In the genomic region with DNA sequence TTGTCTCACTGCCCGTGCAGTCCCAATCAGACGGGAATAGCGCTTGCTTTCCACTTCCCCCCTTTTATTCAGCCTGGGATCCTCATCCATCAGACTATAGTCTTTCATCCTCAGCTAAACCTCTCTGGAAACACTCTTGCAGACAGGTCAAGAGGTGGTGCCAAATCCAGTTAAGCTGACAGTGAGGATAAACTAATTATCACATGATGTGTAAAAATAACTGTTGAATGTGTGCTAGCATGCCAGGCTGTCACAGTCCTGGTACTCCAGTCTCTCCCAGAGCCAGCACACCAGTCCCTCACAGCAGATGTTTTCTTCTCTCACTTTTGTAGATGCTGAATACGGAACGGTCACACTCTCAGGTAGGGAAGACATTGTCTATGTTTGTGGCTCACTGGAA, we compare ENCODE assay signal across 24 mouse cellular contexts. TPM values are rescaled to one million over a fixed set of nuclear protein-coding genes. Genes with fewer than 3 reads are reported as not detected.
DNase-seq lines count a peak whose midpoint lies in the region; ATAC-seq and TF ChIP-seq lines count a peak whose summit lies in the region.
"Had no signal": no experiment of that assay in that cellular context is flagged by ENCODE, and none has a peak within 500 bp of the region (broad histone marks: within the 10 kb centered on the region; RNA-seq: fewer than 3 reads in every experiment).

No protein-coding gene starts in this region.

- H3K9ac ChIP-seq in heart, postnatal 0 days (replicated peaks; ENCODE audit: low read depth, low read length) = no peak overlapping the region
- H3K9ac ChIP-seq in hindbrain, embryonic 13.5 days = no peak overlapping the region
- H3K9ac ChIP-seq: embryonic facial prominence, embryonic 12.5 days; forebrain, embryonic 15.5 days; heart, embryonic 13.5 days; hindbrain, embryonic 15.5 days had no signal

- no peaks in the 10 kb centered on the region for H3K27me3 ChIP-seq in heart, embryonic 10.5 days (ENCODE audit: insufficient read depth, poor library complexity, severe bottlenecking)
- H3K27me3 ChIP-seq in heart, postnatal 0 days (ENCODE audit: control insufficient read depth, insufficient read depth, low read length) = no peaks in the 10 kb centered on the region
- H3K27me3 ChIP-seq in hindbrain, embryonic 13.5 days = no peaks in the 10 kb centered on the region
- H3K27me3 ChIP-seq: embryonic facial prominence, embryonic 12.5 days; forebrain, embryonic 15.5 days; heart, embryonic 13.5 days; hindbrain, embryonic 15.5 days had no signal

- no peak for TF ChIP-seq EP300 in heart, postnatal 0 days (IDR thresholded peaks at IDR 0.05; ENCODE audit: low read depth)

- peak; percentile 13 to 24 for DNase-seq in cerebellum, postnatal 14 days
- DNase-seq in cerebellum, postnatal 25 days = no peak
- peak; percentile 42 for DNase-seq in heart, adult 8-10 months (ENCODE audit: low spot score)
- no peak for DNase-seq in heart, embryonic 10.5 days (ENCODE audit: low spot score)
- DNase-seq in heart, postnatal 0 days (ENCODE audit: low spot score) = peak; percentile 22
- DNase-seq in retina, postnatal 1 day = peak; percentile 21
- no peak for DNase-seq in kidney, adult 11 months
- DNase-seq: adrenal gland, postnatal 14 days; cerebellum, adult 11-12 months; cerebellum, adult 9-10 months; gastrocnemius, postnatal 36 days; kidney, adult 8-10 months had no signal

- no peaks in the 10 kb centered on the region for H3K36me3 ChIP-seq in heart, embryonic 10.5 days
- H3K36me3 ChIP-seq in heart, postnatal 0 days (replicated peaks; ENCODE audit: control insufficient read depth, insufficient read depth, low read length) = no peaks in the 10 kb centered on the region
- no peaks in the 10 kb centered on the region for H3K36me3 ChIP-seq in hindbrain, embryonic 13.5 days
- H3K36me3 ChIP-seq: embryonic facial prominence, embryonic 12.5 days; forebrain, embryonic 15.5 days; heart, embryonic 13.5 days; hindbrain, embryonic 10.5 days; hindbrain, embryonic 15.5 days had no signal

- no peak overlapping the region for H3K4me2 ChIP-seq in heart, postnatal 0 days (ENCODE audit: low read depth, low read length)
- H3K4me2 ChIP-seq in hindbrain, embryonic 13.5 days = no peak overlapping the region
- H3K4me2 ChIP-seq: embryonic facial prominence, embryonic 12.5 days; forebrain, embryonic 15.5 days; heart, embryonic 13.5 days; hindbrain, embryonic 15.5 days had no signal

- no peak overlapping the region for H3K4me3 ChIP-seq in heart, embryonic 10.5 days
- H3K4me3 ChIP-seq in heart, postnatal 0 days (ENCODE audit: low read depth, low read length) = no peak overlapping the region
- no peak overlapping the region for H3K4me3 ChIP-seq in hindbrain, embryonic 13.5 days
- H3K4me3 ChIP-seq: embryonic facial prominence, embryonic 12.5 days; forebrain, embryonic 15.5 days; heart, embryonic 13.5 days; hindbrain, embryonic 10.5 days; hindbrain, embryonic 15.5 days had no signal

- no peaks in the 10 kb centered on the region for H3K9me3 ChIP-seq in heart, embryonic 10.5 days
- no peaks in the 10 kb centered on the region for H3K9me3 ChIP-seq in heart, postnatal 0 days (replicated peaks; ENCODE audit: control insufficient read depth, low read length)
- H3K9me3 ChIP-seq in hindbrain, embryonic 13.5 days = no peaks in the 10 kb centered on the region
- H3K9me3 ChIP-seq: embryonic facial prominence, embryonic 12.5 days; forebrain, embryonic 15.5 days; heart, embryonic 13.5 days; hindbrain, embryonic 10.5 days; hindbrain, embryonic 15.5 days had no signal

- WGBS in heart, embryonic 10.5 days = 56% methylated on average over 5 of the region's 5 CpGs
- WGBS in heart, postnatal 0 days = 45% methylated on average over 5 of the region's 5 CpGs
- WGBS in hindbrain, embryonic 13.5 days = 87% methylated on average over 5 of the region's 5 CpGs

- H3K27ac ChIP-seq in heart, embryonic 10.5 days = no peak overlapping the region
- H3K27ac ChIP-seq in heart, postnatal 0 days (ENCODE audit: low read depth) = no peak overlapping the region
- H3K27ac ChIP-seq in hindbrain, embryonic 13.5 days = no peak overlapping the region
- H3K27ac ChIP-seq: embryonic facial prominence, embryonic 12.5 days; forebrain, embryonic 15.5 days; heart, embryonic 13.5 days; hindbrain, embryonic 10.5 days; hindbrain, embryonic 15.5 days had no signal

- H3K4me1 ChIP-seq in heart, embryonic 10.5 days = no peaks in the 10 kb centered on the region
- no peaks in the 10 kb centered on the region for H3K4me1 ChIP-seq in heart, postnatal 0 days (ENCODE audit: control insufficient read depth, insufficient read depth)
- no peaks in the 10 kb centered on the region for H3K4me1 ChIP-seq in hindbrain, embryonic 13.5 days (replicated peaks)
- H3K4me1 ChIP-seq: embryonic facial prominence, embryonic 12.5 days; forebrain, embryonic 15.5 days; heart, embryonic 13.5 days; hindbrain, embryonic 10.5 days; hindbrain, embryonic 15.5 days had no signal

- peak; percentile 44; the same call in 1 of the 2 replicates for ATAC-seq in heart, postnatal 0 days (ENCODE audit: insufficient read depth, low read depth)
- ATAC-seq in hindbrain, embryonic 13.5 days (ENCODE audit: low FRiP score) = no peak
- ATAC-seq: activated CD4-positive, CD25-positive, alpha-beta regulatory T cell, adult 4 months; forebrain, embryonic 15.5 days; intestine, embryonic 16.5 days had no signal

- TF ChIP-seq CTCF in heart, postnatal 0 days (IDR thresholded peaks at IDR 0.05; ENCODE audit: low read depth) = no peak

RNA-seq across cellular contexts. Expression of a gene that starts 48.9 kb away (rescaled TPM):
- 10 to 100 TPM in 3 of 4 experiments, 1 to 10 TPM in 1; 9.7 to 13.4 (median 11.5) TPM for total RNA-seq in heart, adult 8-10 months (2022)
- 0.06 and 0.07 TPM in 2 replicates for polyA plus RNA-seq in heart, embryonic 10.5 days (2016; fragmentation: Nextera tagmentation; extraction: Ambion mirVana)
- total RNA-seq in heart, postnatal 0 days (2014; rRNA removed; ENCODE audit: low replicate concordance) = 0.89 and 0.95 TPM in 2 replicates
- polyA plus RNA-seq in heart, postnatal 0 days (2015; fragmentation: Nextera tagmentation; extraction: Ambion mirVana) = 0.37 and 0.59 TPM in 2 replicates
- polyA plus RNA-seq in hindbrain, embryonic 13.5 days (2015; fragmentation: Nextera tagmentation; extraction: Ambion mirVana) = not detected in 2 replicates
- total RNA-seq: adrenal gland, adult 18-20 months; adrenal gland, postnatal 14 days; gastrocnemius, adult 8-10 months; gastrocnemius, postnatal 36 days; MEL had no signal
- polyA plus RNA-seq: activated CD4-positive, CD25-positive, alpha-beta regulatory T cell, adult 4 months; embryonic facial prominence, embryonic 12.5 days; forebrain, embryonic 11.5 days; forebrain, embryonic 15.5 days; hindbrain, embryonic 10.5 days; hindbrain, embryonic 15.5 days; intestine, embryonic 16.5 days had no signal

Comparison
In these comparisons a context has a peak if more than half of its experiments do, and no peak if none do; other contexts are left out.
1. DNase-seq: peak in cerebellum, postnatal 14 days (2 of 2), heart, adult 8-10 months (single experiment), heart, postnatal 0 days (single experiment) and retina, postnatal 1 day (single experiment); none in cerebellum, postnatal 25 days (0 of 2), heart, embryonic 10.5 days (single experiment) and kidney, adult 11 months (single experiment).